ENCODE assay signal across 14 mouse cellular contexts in the genomic region with DNA sequence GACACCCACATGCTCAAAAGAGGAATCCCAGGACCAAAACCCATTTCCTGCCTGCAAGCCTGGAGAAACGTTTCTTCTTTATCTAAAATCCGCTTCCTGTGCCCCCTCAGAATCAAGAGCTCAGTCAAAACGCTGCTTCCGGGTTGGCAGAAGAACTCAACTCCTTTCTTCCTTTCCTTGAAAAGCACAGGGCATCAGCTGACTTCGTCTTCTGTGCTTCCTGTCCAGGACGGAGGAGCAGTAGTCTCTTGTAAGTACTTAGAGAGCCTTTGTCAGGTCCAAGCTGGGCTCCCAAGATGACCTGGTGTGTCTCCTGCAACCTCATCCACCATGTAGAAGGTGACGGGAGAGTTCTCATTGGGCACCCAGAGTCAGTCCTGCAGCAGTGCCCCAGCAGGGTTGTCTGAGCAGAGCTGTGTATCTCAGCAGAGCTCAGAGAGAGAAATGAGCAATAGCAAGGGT.
DNase-seq lines count a peak whose midpoint lies in the region; ATAC-seq lines count a peak whose summit lies in the region.
"Had no signal": no experiment of that assay in that cellular context is flagged by ENCODE, and none has a peak within 500 bp of the region (broad histone marks: within the 10 kb centered on the region; RNA-seq: fewer than 3 reads in every experiment).

No protein-coding gene starts in this region.

- H3K4me1 ChIP-seq in heart, embryonic 15.5 days (replicated peaks) = no peaks in the 10 kb centered on the region
- no peaks in the 10 kb centered on the region for H3K4me1 ChIP-seq in limb, embryonic 10.5 days

- peak overlapping the region; percentile 8 for H3K27ac ChIP-seq in heart, embryonic 15.5 days
- no peak overlapping the region for H3K27ac ChIP-seq in limb, embryonic 10.5 days
- H3K27ac ChIP-seq: limb, embryonic 12.5 days; stomach, postnatal 0 days had no signal

- no peak overlapping the region for H3K4me2 ChIP-seq in heart, embryonic 15.5 days
- H3K4me2 ChIP-seq: limb, embryonic 12.5 days had no signal

- no peaks in the 10 kb centered on the region for H3K9me3 ChIP-seq in heart, embryonic 15.5 days (replicated peaks)
- no peaks in the 10 kb centered on the region for H3K9me3 ChIP-seq in limb, embryonic 10.5 days (replicated peaks)
- H3K9me3 ChIP-seq: limb, embryonic 12.5 days had no signal

- intact Hi-C loops in left cerebral cortex, postnatal 25 days (cut with DNase I) = no loop called here

- H3K27me3 ChIP-seq in heart, embryonic 15.5 days = no peaks in the 10 kb centered on the region
- H3K27me3 ChIP-seq in limb, embryonic 10.5 days (ENCODE audit: low read depth, poor library complexity, severe bottlenecking) = no peaks in the 10 kb centered on the region
- H3K27me3 ChIP-seq: limb, embryonic 12.5 days had no signal

- no peak overlapping the region for H3K4me3 ChIP-seq in heart, embryonic 15.5 days
- no peak overlapping the region for H3K4me3 ChIP-seq in limb, embryonic 10.5 days
- H3K4me3 ChIP-seq: erythroblast, embryonic 14.5 days; limb, embryonic 12.5 days had no signal

- no peak; the same call in 1 of the 2 replicates for ATAC-seq in heart, embryonic 15.5 days (replicated peaks; ENCODE audit: insufficient number of reproducible peaks, insufficient read depth, low FRiP score, low read depth)

- H3K36me3 ChIP-seq in heart, embryonic 15.5 days = no peaks in the 10 kb centered on the region
- no peaks in the 10 kb centered on the region for H3K36me3 ChIP-seq in limb, embryonic 10.5 days
- H3K36me3 ChIP-seq: limb, embryonic 12.5 days had no signal

- WGBS in heart, embryonic 15.5 days = 38% methylated on average over 7 of the region's 7 CpGs
- 83% methylated on average over 7 of the region's 7 CpGs for WGBS in limb, embryonic 10.5 days

- no peak overlapping the region for H3K9ac ChIP-seq in heart, embryonic 15.5 days
- H3K9ac ChIP-seq: limb, embryonic 12.5 days had no signal

- DNase-seq in spleen, postnatal 36 days (ENCODE audit: low spot score in 2 of 2) = peak; percentile 9 to 22
- no peak for DNase-seq in spleen, adult 18-20 months
- DNase-seq in lung, postnatal 36 days = peak; percentile 14
- DNase-seq in urinary bladder, postnatal 25 days (ENCODE audit: low spot score) = no peak
- DNase-seq in limb, embryonic 10.5 days (ENCODE audit: low spot score) = no peak
- DNase-seq in urinary bladder, postnatal 10 days (ENCODE audit: low spot score) = no peak
- DNase-seq in left cerebral cortex, postnatal 25 days (ENCODE audit: low spot score in 2 of 2) = no peak
- DNase-seq: adrenal gland, adult 8-10 months; cerebellum, adult 9-10 months; kidney, postnatal 25 days had no signal

Comparison
In these comparisons a context has a peak if more than half of its experiments do, and no peak if none do; other contexts are left out.
1. DNase-seq: peak in spleen, postnatal 36 days (2 of 2) and lung, postnatal 36 days (single experiment); none in spleen, adult 18-20 months (0 of 2), urinary bladder, postnatal 25 days (single experiment), limb, embryonic 10.5 days (single experiment), urinary bladder, postnatal 10 days (single experiment) and left cerebral cortex, postnatal 25 days (0 of 2).